Mouse (Mus musculus): Measurements from ENCODE around the gene Olfr785. TPM values are rescaled to one million over a fixed set of nuclear protein-coding genes. Genes with fewer than 3 reads are reported as not detected.
"Not testable (repeated sequence)": the region's sequence is repeated elsewhere in the genome, so short reads cannot be mapped to it uniquely, and the experiment has no call there.

Olfr785 gene
- total RNA-seq (2021): not detected

GRCm38 (mm10) chr10:129405126-129405525 is at the start of gene Olfr785:
Gene Olfr785 (plus strand): TSS chr10:129405426.
- intact Hi-C loops (cut with DNase I): no loop called here
- DNase-seq (ENCODE audit: low spot score in 2 of 2): no peak

GRCm38 (mm10) chr10:129356496-129356895 is 48.7 kb upstream of the Olfr785 start:
- intact Hi-C loops (cut with DNase I); DNase-seq (ENCODE audit: low spot score in 2 of 2): not testable (repeated sequence)

GRCm38 (mm10) chr10:129357307-129357706 is 47.9 kb upstream of the Olfr785 start:
- intact Hi-C loops (cut with DNase I): no loop called here
- DNase-seq (ENCODE audit: low spot score in 2 of 2): no peak

GRCm38 (mm10) chr10:129374051-129374450 is 31.2 kb upstream of the Olfr785 start:
- DNase-seq (ENCODE audit: low spot score in 2 of 2); intact Hi-C loops (cut with DNase I): not testable (repeated sequence)

GRCm38 (mm10) chr10:129383783-129384182 is 21.4 kb upstream of the Olfr785 start, which contains the start of gene Olfr784:
Gene Olfr784 (plus strand): TSS chr10:129384083.
- intact Hi-C loops (cut with DNase I): no loop called here

GRCm38 (mm10) chr10:129400892-129401291 is 4.3 kb upstream of the Olfr785 start:
- no peak for DNase-seq (ENCODE audit: low spot score in 2 of 2)
- intact Hi-C loops (cut with DNase I): no loop called here

More at GRCm38 (mm10) chr10:129383783-129384182, 21.4 kb upstream of the Olfr785 start, which contains the start of gene Olfr784:
- DNase-seq (ENCODE audit: low spot score in 2 of 2): no peak

- DNase-seq (ENCODE audit: low spot score in 2 of 2): no peak
- intact Hi-C loops (cut with DNase I): no loop called here
Measured at GRCm38 (mm10) chr10:129427006-129427405, 21.8 kb downstream of the Olfr785 start, which contains the start of gene Olfr786. Gene Olfr786 (plus strand): TSS chr10:129427306.

Other genes starting within 250 kb of the Olfr785 start
- not detected for gene Olfr771, start 240.7 kb upstream of the Olfr785 start, total RNA-seq (2021)
- gene Olfr772, start 227.5 kb upstream of the Olfr785 start, total RNA-seq (2021): not detected
- gene Olfr773, start 218.0 kb upstream of the Olfr785 start, total RNA-seq (2021): not detected
- not detected for gene Olfr774, start 169.2 kb upstream of the Olfr785 start, total RNA-seq (2021)
- gene Olfr775, start 157.0 kb upstream of the Olfr785 start, total RNA-seq (2021): not detected
- gene Olfr776, start 146.3 kb upstream of the Olfr785 start, total RNA-seq (2021): not detected
- not detected for gene Olfr777, start 133.9 kb upstream of the Olfr785 start, total RNA-seq (2021)
- gene Olfr780, start 87.3 kb upstream of the Olfr785 start, total RNA-seq (2021): not detected
- gene Olfr781, start 76.6 kb upstream of the Olfr785 start, total RNA-seq (2021): not detected
- gene Olfr782, start 56.6 kb upstream of the Olfr785 start, total RNA-seq (2021): not detected
- under 1 TPM; 0.12 to 0.20 TPM for gene Olfr784, start 21.3 kb upstream of the Olfr785 start, total RNA-seq (2021)
- gene Olfr786, start 21.9 kb downstream of the Olfr785 start, total RNA-seq (2021): not detected
- gene Olfr787, start 56.4 kb downstream of the Olfr785 start, total RNA-seq (2021): not detected
- gene Olfr788, start 65.6 kb downstream of the Olfr785 start, total RNA-seq (2021): not detected
- gene Olfr789, start 79.3 kb downstream of the Olfr785 start, total RNA-seq (2021): not detected
- not detected for gene Olfr790, start 93.1 kb downstream of the Olfr785 start, total RNA-seq (2021)
- gene Olfr791, start 116.4 kb downstream of the Olfr785 start, total RNA-seq (2021): not detected
- not detected for gene Olfr792, start 133.7 kb downstream of the Olfr785 start, total RNA-seq (2021)
- gene Olfr794, start 162.2 kb downstream of the Olfr785 start, total RNA-seq (2021): not detected
- not detected for gene Olfr796, start 207.1 kb downstream of the Olfr785 start, total RNA-seq (2021)
- not detected for gene Olfr798, start 222.5 kb downstream of the Olfr785 start, total RNA-seq (2021)
- not detected for gene Olfr799, start 232.1 kb downstream of the Olfr785 start, total RNA-seq (2021)